Mouse (Mus musculus): ENCODE measurements at regions not wholly inside any gene's neighbourhood (a gene's known extent, or its start where the extent isn't known, plus 50 kb on each side); places are given as distances from the start of the nearest gene placed in this dataset.
A peak's percentile ranks its signal among the peaks of the same experiment; 100 is the strongest.

GRCm38 (mm10) chr1:183793324-183793723 is 219.8 kb upstream of the Dusp10 start:
- Histone ChIP-seq H3K27me3 (ENCODE audit: control insufficient read depth, insufficient read depth, low read depth, low read length) (no peaks in the 10 kb centered on the region), H3K4me3 (ENCODE audit: low read depth, low read length) (no peak overlapping the region), H3K9ac (ENCODE audit: low read depth, low read length) (no peak overlapping the region), H3K27ac (ENCODE audit: low read length) (no peak overlapping the region), H3K36me3 (ENCODE audit: control insufficient read depth, insufficient read depth) (no peaks in the 10 kb centered on the region), H3K9me3 (replicated peaks; ENCODE audit: control insufficient read depth, low read length) (no peaks in the 10 kb centered on the region), H3K4me2 (ENCODE audit: low read depth, low read length) (no peak overlapping the region), H3K4me1 (ENCODE audit: control insufficient read depth, low read depth, low read length) (no peaks in the 10 kb centered on the region)
- no peak for ATAC-seq (ENCODE audit: low read depth)
- WGBS (ENCODE audit: insufficient replicate concordance), result 73% methylated on average over 4 of the region's 4 CpGs

- no peak overlapping the region for H3K4me3 ChIP-seq (ENCODE audit: low read depth, low read length)
- no peaks in the 10 kb centered on the region for H3K4me1 ChIP-seq (ENCODE audit: control insufficient read depth, low read depth, low read length)
- H3K36me3 ChIP-seq (ENCODE audit: control insufficient read depth, insufficient read depth), result no peaks in the 10 kb centered on the region
- no peak overlapping the region for H3K4me2 ChIP-seq (ENCODE audit: low read depth, low read length)
- no peaks in the 10 kb centered on the region for H3K9me3 ChIP-seq (replicated peaks; ENCODE audit: control insufficient read depth, low read length)
- H3K27me3 ChIP-seq (ENCODE audit: control insufficient read depth, insufficient read depth, low read depth, low read length), result no peaks in the 10 kb centered on the region
- no peak overlapping the region for H3K27ac ChIP-seq (ENCODE audit: low read length)
- ATAC-seq (ENCODE audit: low read depth), result peak; percentile 30
- WGBS (ENCODE audit: insufficient replicate concordance), result 29% methylated on average over 8 of the region's 8 CpGs
- no peak overlapping the region for H3K9ac ChIP-seq (ENCODE audit: low read depth, low read length)
Measured at GRCm38 (mm10) chr1:183793913-183794445, 219.1 kb upstream of the Dusp10 start.

- Histone ChIP-seq H3K36me3 (ENCODE audit: control insufficient read depth, insufficient read depth) (no peaks in the 10 kb centered on the region), H3K27me3 (ENCODE audit: control insufficient read depth, insufficient read depth, low read depth, low read length) (no peaks in the 10 kb centered on the region), H3K4me2 (ENCODE audit: low read depth, low read length) (no peak overlapping the region), H3K27ac (ENCODE audit: low read length) (no peak overlapping the region), H3K4me3 (ENCODE audit: low read depth, low read length) (no peak overlapping the region), H3K9me3 (replicated peaks; ENCODE audit: control insufficient read depth, low read length) (no peaks in the 10 kb centered on the region), H3K4me1 (ENCODE audit: control insufficient read depth, low read depth, low read length) (no peaks in the 10 kb centered on the region), H3K9ac (ENCODE audit: low read depth, low read length) (no peak overlapping the region)
- 42% methylated on average over 4 of the region's 4 CpGs for WGBS (ENCODE audit: insufficient replicate concordance)
- ATAC-seq (ENCODE audit: low read depth), result no peak
Measured at GRCm38 (mm10) chr1:183802351-183802750, 210.8 kb upstream of the Dusp10 start.

GRCm38 (mm10) chr1:183803357-183803756 is 209.7 kb upstream of the Dusp10 start:
- no peak for ATAC-seq (ENCODE audit: low read depth)
- Histone ChIP-seq H3K27ac (ENCODE audit: low read length) (no peak overlapping the region), H3K4me1 (ENCODE audit: control insufficient read depth, low read depth, low read length) (no peaks in the 10 kb centered on the region), H3K9me3 (replicated peaks; ENCODE audit: control insufficient read depth, low read length) (no peaks in the 10 kb centered on the region), H3K27me3 (ENCODE audit: control insufficient read depth, insufficient read depth, low read depth, low read length) (no peaks in the 10 kb centered on the region), H3K36me3 (ENCODE audit: control insufficient read depth, insufficient read depth) (no peaks in the 10 kb centered on the region), H3K4me2 (ENCODE audit: low read depth, low read length) (no peak overlapping the region), H3K4me3 (ENCODE audit: low read depth, low read length) (no peak overlapping the region), H3K9ac (ENCODE audit: low read depth, low read length) (no peak overlapping the region)
- WGBS (ENCODE audit: insufficient replicate concordance), result 31% methylated on average over 5 of the region's 5 CpGs

- Histone ChIP-seq H3K27ac (ENCODE audit: low read length) (no peak overlapping the region), H3K4me3 (ENCODE audit: low read depth, low read length) (no peak overlapping the region), H3K4me1 (ENCODE audit: control insufficient read depth, low read depth, low read length) (no peaks in the 10 kb centered on the region), H3K4me2 (ENCODE audit: low read depth, low read length) (no peak overlapping the region), H3K36me3 (ENCODE audit: control insufficient read depth, insufficient read depth) (no peaks in the 10 kb centered on the region), H3K27me3 (ENCODE audit: control insufficient read depth, insufficient read depth, low read depth, low read length) (no peaks in the 10 kb centered on the region), H3K9me3 (replicated peaks; ENCODE audit: control insufficient read depth, low read length) (no peaks in the 10 kb centered on the region), H3K9ac (ENCODE audit: low read depth, low read length) (no peak overlapping the region)
- ATAC-seq (ENCODE audit: low read depth), result no peak
- WGBS (ENCODE audit: insufficient replicate concordance), result 12% methylated on average over 1 of the region's 1 CpGs
Measured at GRCm38 (mm10) chr1:183803826-183804225, 209.3 kb upstream of the Dusp10 start.

- H3K9me3 ChIP-seq (replicated peaks; ENCODE audit: control insufficient read depth, low read length), result no peaks in the 10 kb centered on the region
- no peak overlapping the region for H3K9ac ChIP-seq (ENCODE audit: low read depth, low read length)
- H3K4me3 ChIP-seq (ENCODE audit: low read depth, low read length), result no peak overlapping the region
- H3K27ac ChIP-seq (ENCODE audit: low read length), result no peak overlapping the region
- ATAC-seq (ENCODE audit: low read depth), result no peak
- no peak overlapping the region for H3K4me2 ChIP-seq (ENCODE audit: low read depth, low read length)
- H3K36me3 ChIP-seq (ENCODE audit: control insufficient read depth, insufficient read depth), result no peaks in the 10 kb centered on the region
- H3K4me1 ChIP-seq (ENCODE audit: control insufficient read depth, low read depth, low read length), result no peaks in the 10 kb centered on the region
- no peaks in the 10 kb centered on the region for H3K27me3 ChIP-seq (ENCODE audit: control insufficient read depth, insufficient read depth, low read depth, low read length)
- WGBS (ENCODE audit: insufficient replicate concordance), result 54% methylated on average over 2 of the region's 2 CpGs
Measured at GRCm38 (mm10) chr1:183804295-183804694, 208.8 kb upstream of the Dusp10 start.

GRCm38 (mm10) chr1:183806864-183807730 is 206.0 kb upstream of the Dusp10 start:
- Histone ChIP-seq H3K4me1 (ENCODE audit: control insufficient read depth, low read depth, low read length) (no peaks in the 10 kb centered on the region), H3K9me3 (replicated peaks; ENCODE audit: control insufficient read depth, low read length) (no peaks in the 10 kb centered on the region), H3K36me3 (ENCODE audit: control insufficient read depth, insufficient read depth) (no peaks in the 10 kb centered on the region), H3K4me3 (ENCODE audit: low read depth, low read length) (no peak overlapping the region), H3K27me3 (ENCODE audit: control insufficient read depth, insufficient read depth, low read depth, low read length) (no peaks in the 10 kb centered on the region), H3K9ac (ENCODE audit: low read depth, low read length) (no peak overlapping the region), H3K4me2 (ENCODE audit: low read depth, low read length) (no peak overlapping the region), H3K27ac (ENCODE audit: low read length) (no peak overlapping the region)
- ATAC-seq (ENCODE audit: low read depth), result no peak
- 55% methylated on average over 8 of the region's 8 CpGs for WGBS (ENCODE audit: insufficient replicate concordance)

GRCm38 (mm10) chr1:183808168-183808567 is 204.9 kb upstream of the Dusp10 start:
- no peak overlapping the region for H3K4me2 ChIP-seq (ENCODE audit: low read depth, low read length)
- no peaks in the 10 kb centered on the region for H3K36me3 ChIP-seq (ENCODE audit: control insufficient read depth, insufficient read depth)
- no peak overlapping the region for H3K27ac ChIP-seq (ENCODE audit: low read length)
- H3K4me3 ChIP-seq (ENCODE audit: low read depth, low read length), result no peak overlapping the region
- ATAC-seq (ENCODE audit: low read depth), result no peak
- H3K27me3 ChIP-seq (ENCODE audit: control insufficient read depth, insufficient read depth, low read depth, low read length), result no peaks in the 10 kb centered on the region
- H3K9ac ChIP-seq (ENCODE audit: low read depth, low read length), result no peak overlapping the region
- 59% methylated on average over 2 of the region's 2 CpGs for WGBS (ENCODE audit: insufficient replicate concordance)
- H3K9me3 ChIP-seq (replicated peaks; ENCODE audit: control insufficient read depth, low read length), result no peaks in the 10 kb centered on the region
- H3K4me1 ChIP-seq (ENCODE audit: control insufficient read depth, low read depth, low read length), result no peaks in the 10 kb centered on the region

- Histone ChIP-seq H3K27ac (ENCODE audit: low read length) (no peak overlapping the region), H3K9me3 (replicated peaks; ENCODE audit: control insufficient read depth, low read length) (no peaks in the 10 kb centered on the region), H3K36me3 (ENCODE audit: control insufficient read depth, insufficient read depth) (no peaks in the 10 kb centered on the region), H3K4me1 (ENCODE audit: control insufficient read depth, low read depth, low read length) (no peaks in the 10 kb centered on the region), H3K4me3 (ENCODE audit: low read depth, low read length) (no peak overlapping the region), H3K4me2 (ENCODE audit: low read depth, low read length) (no peak overlapping the region), H3K9ac (ENCODE audit: low read depth, low read length) (no peak overlapping the region), H3K27me3 (ENCODE audit: control insufficient read depth, insufficient read depth, low read depth, low read length) (no peaks in the 10 kb centered on the region)
- 44% methylated on average over 5 of the region's 5 CpGs for WGBS (ENCODE audit: insufficient replicate concordance)
- no peak for ATAC-seq (ENCODE audit: low read depth)
Measured at GRCm38 (mm10) chr1:183820555-183820954, 192.5 kb upstream of the Dusp10 start.

All from liver, embryonic 16.5 days (tissue).